Mouse (Mus musculus) kidney, postnatal 10 days (tissue): ENCODE results near the gene Cyp4v3.
A peak's percentile ranks its signal among the peaks of the same experiment; 100 is the strongest.
"Not testable (repeated sequence)": the region's sequence is repeated elsewhere in the genome, so short reads cannot be mapped to it uniquely, and the experiment has no call there.

ENCODE experiments used
- DNase-seq: peaks from one replicate; pipeline ENCODE4 v3.0.0; 2021; ENCODE audit warnings: mixed read lengths

Gene Cyp4v3

DNA sequence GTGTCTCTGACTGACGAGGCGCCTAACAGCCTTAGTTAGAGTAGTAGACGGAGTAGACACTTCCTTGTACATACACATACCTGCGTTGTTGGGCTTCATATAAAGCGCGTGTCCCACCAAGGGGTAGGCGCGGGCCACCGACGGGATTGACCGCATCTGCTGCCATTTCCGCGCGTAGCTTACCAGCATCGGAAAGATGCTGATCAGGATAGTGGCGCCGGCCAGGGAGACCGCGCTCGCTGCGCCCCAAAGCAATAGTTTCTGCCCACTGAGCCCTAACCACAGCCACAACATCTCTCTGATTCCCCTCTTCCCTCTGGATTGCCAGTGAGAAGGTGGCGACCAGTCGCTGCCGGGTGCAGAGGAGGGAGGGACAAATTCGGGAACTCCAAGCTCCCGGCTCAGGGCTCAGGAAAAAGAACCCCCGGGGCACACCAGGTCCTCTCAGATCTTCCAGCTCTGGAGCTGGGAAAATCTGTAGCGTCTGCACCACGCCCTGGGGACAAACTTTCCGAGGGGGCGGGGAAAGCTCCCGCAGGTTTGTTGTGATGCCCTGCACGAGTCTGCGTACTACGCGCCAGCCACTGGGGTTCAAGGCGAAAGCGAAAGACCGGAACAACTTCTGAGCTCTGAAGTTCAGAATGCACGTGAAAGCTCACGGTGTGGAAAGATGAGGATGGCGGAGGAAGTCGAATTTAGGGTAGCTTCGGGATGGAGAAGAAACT is at the start of gene Cyp4v3:
Gene Cyp4v3, minus strand, starts transcription at position 532 of the 725 bp plus-strand sequence.
- DNase-seq, result peak; percentile 75

DNA sequence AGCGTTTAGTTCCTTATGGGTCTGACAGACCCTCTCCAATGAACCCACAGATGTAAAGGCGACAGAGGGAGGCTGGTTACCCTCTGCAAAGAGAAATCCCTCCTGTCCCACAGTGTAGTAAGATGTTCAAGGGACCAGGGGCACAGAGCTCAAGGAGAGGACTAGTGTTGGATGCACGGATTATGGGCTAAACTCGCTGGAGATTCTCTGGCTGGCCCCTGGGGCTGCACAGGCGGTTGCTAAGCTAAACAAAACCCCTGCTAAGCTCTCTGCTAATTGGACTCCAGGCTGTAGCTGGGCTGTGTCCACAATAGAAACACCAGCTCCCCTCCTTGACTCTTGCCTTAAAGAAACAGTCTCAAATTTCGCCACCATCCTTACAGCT is 48.9 kb upstream of the Cyp4v3 start, which contains the start of gene Fam149a:
Gene Fam149a, minus strand, starts transcription at position 329 of the 385 bp plus-strand sequence.
- DNase-seq, result no peak

DNA sequence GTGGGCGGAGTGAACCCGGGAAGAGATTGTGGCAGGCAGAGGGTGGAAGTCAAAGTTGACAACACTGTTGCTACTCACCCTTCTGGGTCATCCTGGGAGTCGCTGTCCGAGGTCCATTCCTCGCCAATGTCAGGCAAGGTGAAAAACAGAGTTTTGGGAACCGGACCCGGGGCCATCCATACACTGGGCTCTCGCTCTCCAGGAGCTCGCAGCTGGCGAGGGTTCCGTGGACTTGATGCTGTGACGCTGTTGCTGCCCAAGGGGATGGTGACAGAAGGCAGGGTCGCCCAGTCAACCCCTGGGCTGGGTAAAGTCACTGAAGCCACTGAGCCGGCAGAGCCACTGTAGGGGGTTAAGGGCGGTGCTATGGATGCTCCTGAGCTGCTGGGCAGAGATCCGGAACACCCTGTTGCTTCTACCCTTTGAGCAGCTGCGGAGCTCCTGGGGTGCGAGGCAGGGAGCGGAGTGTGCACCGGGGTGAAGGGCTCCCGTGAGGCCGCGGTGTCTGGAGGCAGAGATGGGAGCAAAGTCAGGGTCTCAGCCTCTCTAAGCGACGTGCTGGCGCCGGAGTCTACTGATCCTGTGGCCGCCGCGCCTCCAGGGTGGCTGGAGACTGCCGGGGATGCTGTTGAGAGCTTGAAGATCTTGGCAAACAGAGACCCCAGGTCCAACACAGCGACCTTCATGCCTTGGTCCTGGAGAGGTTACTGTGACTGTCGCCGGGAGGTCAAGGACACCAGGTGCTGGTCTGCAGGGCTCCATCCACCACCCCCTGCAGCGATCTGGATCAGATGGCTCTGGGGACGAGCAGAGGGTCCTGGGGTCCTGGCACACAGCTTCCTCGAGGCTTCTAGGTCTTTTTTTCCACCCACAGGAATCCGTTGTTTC is 48.3 kb upstream of the Cyp4v3 start:
- no peak for DNase-seq

DNA sequence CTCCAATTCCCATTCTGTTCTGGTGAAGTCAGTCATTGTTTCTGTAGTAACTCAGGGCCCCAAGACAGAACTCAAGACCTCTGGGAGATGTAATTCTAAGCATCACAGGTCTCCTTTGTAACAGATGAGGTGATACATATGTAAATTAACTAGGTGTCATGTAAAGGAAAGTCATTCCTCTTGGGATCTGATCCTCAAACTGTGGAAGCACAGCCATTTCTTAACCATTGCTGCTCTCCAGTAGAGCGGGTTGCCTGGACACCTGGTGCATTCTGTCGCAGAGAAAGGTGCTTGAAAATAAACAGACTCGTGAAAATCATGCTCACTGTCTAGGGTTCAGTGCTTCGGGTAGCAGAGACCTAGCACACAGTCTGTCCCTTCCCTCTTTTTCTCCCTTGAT is 47.6 kb upstream of the Cyp4v3 start:
- DNase-seq, result no peak

GRCm38 (mm10) chr8:45374071-45374470 is 41.1 kb upstream of the Cyp4v3 start:
- DNase-seq, result no peak

DNA sequence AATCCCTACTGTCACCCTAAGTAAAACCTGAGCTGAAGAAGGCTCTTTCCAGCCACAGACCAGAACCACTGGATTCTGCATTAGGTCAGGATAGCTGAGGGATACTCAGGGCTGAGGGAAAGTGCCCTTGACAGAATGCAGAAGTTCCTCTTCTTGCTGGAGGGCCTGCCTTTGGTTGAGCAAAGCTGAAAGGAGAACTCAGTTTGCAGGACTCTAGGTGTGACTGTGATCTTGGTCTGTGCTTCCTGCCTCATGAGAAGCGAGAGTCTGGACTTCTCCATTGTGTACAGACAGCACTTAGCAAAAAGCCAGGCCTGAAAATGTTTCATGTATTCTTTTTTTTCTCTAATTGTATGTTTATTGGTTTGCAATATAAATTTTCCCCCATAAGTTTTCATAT is 34.1 kb upstream of the Cyp4v3 start:
- no peak for DNase-seq

DNA sequence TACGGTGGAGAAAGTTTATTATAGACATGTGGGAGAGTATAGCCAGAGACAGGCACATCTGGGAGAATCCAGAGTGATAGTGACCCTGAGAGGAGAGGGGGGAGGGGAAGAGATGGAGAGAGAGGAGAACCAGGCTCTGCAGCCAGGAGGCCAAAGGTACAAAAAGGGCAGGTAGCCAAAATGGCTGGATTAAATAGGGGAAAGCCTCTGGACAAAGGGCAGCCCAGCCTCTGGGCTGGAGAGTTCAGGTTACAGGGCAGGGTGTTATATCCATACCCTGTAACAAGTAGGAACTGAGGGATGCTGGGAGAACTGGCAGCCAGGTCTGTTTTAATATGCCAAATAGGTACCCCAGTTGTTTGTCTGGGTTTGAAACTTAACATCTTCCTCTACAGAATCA is 30.2 kb upstream of the Cyp4v3 start:
- DNase-seq, result no peak

- DNase-seq, result peak; percentile 65
Measured at GRCm38 (mm10) chr8:45362323-45362722, 29.3 kb upstream of the Cyp4v3 start.

DNA sequence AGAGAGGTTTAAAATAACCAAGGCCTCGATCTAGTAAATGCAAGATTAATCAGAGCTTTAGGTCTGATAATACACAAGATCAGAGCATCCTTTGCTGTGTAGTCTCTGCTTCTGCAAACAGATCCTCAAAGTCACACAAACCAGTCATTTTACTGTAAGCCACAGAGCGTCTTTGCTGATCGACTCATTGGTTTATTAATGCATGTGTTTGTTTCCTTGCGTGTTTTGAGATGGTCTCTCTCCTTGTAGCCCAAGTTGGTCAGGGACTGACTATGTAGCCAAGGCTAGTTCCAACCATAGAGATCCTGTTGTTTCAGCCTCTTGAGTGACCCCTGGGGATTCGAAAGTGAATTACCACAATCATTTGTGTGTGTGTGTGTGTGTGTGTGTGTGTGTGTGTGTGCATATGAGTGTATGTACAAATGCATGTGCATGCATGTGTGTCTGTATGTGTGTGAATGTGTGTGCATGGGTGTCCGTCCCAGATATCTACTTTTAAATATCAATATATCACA is 26.1 kb upstream of the Cyp4v3 start:
- DNase-seq, result no peak

DNA sequence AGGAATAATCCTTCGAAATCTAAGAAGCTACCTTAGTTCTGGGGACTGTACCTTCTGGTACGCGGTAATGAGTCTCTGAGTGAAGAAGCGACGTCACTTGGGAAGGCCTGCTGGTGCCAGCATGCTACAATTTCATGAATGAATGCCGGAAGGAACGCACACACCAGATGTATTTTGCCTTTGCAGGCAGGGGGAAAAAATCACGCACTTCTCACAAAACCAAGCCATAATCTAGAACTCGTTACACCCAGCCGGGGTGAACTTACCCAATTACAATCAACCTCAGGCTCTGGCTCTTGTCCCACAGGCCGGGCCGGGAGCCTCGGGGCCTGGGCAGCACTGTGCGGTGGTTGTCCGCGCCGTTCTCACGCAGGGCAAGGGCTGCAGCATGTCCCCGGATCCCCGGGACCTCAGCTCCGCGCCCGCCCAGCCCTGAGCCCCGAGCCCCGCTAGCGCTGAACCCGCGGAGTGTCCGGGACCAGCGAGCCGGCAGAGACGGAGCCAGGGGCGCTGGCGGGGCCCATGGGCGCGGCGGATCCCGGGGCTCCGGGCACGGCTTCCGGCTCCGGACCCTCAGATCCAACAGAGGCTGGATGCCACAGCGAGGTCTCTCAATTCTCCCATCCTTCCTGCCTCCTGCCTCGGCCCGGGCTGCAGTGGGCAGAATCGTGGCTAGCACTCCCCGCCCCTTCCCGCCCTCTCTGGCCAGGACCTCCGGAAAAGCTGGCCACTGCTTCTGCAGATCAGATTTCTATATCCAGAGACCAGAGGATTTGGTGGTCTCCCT is 25.3 kb upstream of the Cyp4v3 start:
- DNase-seq, result peak; percentile 74

DNA sequence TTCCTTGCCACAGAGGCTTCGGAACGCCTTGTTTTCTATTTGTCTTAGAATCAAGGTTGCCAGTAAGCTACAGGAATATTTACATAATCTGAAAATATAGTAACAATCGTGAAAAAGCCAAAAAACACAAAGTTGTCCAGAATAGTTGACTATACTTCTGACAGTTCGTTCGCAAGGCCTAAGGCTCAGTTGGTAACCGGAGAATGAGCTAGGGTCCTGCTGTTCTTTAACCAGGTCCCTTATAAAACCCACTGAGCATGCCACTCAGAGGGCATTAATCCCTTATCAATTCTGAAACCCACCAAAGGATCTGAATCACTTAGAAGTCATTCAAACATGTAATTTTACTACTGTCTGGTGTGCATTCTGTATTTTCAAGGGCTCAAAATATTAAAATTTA is 22.8 kb upstream of the Cyp4v3 start:
- no peak for DNase-seq

DNA sequence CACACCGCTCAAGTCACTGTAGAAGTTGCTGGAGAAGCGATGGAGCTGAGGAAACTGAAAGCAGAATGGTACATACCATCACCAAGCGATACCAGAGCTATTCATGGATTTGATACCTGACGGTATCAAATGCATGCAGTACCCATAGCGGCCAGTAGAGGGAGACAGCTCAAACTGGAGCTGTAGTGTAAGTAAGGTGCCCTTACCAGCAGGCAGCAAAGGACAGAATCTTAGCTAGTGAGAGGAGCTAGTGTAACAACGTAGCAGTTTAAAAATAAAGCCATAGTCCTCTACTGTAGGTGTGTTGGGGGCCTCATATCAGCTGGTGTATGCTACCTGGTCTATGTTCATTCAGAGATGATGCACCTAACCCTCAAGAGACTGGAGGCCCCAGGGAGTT is 12.0 kb upstream of the Cyp4v3 start:
- peak; percentile 82 for DNase-seq

DNA sequence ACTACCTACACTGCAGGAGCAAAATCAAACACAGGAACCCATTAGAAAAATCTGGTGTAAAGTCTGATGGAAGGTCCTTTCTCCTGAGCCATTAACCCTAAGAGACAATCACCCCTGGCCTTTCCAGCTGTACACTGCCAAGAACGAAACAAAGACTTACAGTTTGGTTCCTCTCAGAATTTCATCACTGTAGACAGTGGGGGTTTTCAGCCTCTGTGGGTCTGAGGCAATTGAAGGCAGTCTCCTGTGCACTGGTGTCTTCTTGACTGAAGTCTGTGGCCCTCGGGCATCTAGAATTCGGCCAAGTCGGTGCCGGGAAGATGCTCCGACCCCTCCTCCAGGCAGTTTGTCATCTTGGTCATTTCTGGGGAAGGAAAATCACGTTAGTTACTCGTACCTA is 11.3 kb upstream of the Cyp4v3 start:
- DNase-seq, result no peak

- DNase-seq, result no peak
Measured at GRCm38 (mm10) chr8:45341630-45342628, 8.9 kb upstream of the Cyp4v3 start.

DNA sequence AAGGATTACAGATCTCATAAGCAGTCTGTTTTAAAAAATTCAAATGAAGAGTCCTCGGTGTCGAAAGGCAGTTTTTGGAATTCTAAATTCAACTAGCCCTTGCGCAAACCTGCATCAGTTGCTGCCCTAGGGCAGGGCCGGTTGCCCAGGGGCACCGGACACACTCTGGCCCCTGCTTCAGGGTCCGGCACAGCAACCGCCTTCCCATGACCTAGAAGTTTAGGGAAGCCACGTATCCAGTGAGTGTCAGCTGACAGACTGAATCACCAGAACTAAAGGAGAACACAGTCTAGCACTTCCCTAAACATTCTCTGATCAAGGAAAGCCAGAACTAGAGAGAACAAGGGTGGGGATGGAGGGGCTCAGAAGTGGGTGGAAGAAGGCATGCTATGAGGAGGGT is 477 bp upstream of the Cyp4v3 start:
- peak; percentile 15 for DNase-seq

GRCm38 (mm10) chr8:45330856-45331255 is 2.2 kb downstream of the Cyp4v3 start:
- no peak for DNase-seq

DNA sequence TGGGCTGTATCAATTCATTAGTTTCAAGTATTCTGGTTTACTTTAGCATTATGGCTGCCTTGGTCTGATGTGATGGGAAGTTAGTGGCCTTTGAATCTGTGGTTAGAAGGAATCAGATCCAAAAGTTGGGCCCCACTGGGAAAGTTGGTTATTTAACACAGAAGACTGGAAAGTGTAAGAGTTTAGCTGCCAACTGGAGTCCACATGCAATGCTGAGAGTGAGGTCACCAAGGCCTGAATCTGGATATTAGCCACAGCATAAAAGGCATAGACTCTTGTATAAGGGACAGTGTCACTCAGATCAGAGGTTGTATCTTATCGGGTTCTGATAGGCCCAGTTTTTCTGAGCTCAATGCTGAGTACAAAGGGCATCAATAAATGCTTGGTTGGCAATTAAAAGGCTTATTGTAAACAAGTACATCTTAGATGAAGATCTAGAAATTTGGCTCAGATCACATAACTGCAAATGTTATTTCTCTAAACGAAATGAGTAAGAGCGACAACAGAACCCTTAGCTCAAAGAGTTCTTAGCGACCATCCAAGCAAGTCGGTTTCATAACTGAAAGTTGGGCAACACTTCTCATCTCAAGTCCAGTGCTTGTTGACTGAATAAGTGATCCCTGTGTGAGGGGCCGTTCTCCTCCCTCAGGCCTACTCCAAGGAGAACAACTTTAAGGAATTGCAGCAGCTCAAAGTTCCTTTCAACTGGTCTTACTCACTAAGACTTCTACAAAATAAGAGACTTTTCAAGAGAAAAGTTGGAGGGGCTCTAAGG is 3.6 kb downstream of the Cyp4v3 start:
- DNase-seq, result no peak

GRCm38 (mm10) chr8:45327076-45327475 is 5.9 kb downstream of the Cyp4v3 start:
- DNase-seq, result not testable (repeated sequence)

DNA sequence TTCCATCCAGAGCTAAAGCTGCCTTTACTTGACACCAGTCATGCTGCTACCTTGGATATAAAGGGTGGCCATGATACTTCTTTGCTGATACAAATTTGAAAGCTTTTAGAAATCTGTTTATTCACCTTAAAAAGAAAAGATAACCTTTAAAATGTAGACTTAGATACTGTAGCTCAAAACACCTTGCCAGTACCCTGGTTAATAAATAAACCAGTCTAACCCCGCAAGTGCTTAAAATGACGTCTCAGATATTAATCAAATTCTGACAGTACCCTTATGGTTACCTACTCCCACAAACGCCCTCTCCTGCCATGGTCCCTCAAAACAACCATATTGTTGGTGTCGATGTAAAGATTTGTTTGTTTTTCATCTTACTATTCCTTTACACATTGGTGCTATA is 8.9 kb downstream of the Cyp4v3 start:
- DNase-seq, result no peak

DNA sequence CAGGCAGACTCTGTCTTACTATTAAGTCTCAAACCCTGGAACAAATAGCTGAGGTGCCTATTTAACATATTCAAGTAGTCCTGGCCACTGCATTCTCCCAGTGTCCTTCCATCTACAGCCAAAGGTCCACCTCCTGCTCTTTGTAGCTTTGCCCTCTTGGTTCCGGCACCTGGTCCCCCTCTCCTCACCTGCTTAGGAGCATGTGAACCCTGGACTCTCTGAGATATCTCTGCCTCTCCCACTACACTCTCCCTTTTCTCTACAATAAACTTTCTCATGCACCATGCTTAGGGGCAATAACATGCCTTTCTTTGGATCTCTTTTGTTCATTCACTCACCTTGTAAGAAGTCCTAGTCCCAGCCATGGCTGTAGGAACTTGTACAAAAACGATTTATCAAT is 11.7 kb downstream of the Cyp4v3 start:
- no peak for DNase-seq

DNA sequence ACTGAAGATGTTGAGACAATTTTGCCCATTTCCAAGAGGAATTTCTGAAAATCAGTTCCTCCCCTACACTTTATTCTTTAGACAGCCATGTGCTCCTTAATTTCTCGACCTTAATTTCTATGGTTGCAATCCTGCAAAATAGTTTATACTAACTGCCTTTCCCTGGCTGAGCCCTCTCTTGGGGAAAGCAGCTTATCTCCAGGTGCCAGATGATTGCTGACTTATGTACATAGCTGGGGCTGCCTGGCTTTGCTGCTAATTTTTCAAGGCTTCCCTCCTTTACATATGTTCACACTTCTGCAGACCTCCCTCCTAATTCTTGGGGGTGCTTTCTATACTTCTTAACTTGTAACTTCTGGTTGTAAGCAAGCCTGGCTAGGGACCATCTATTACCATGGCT is 12.1 kb downstream of the Cyp4v3 start:
- DNase-seq, result no peak
